Mouse (Mus musculus) T-cell, adult 2 months (primary cell): Measurements from ENCODE around the gene Pck1.
"Not testable (repeated sequence)": the region's sequence is repeated elsewhere in the genome, so short reads cannot be mapped to it uniquely, and the experiment has no call there.

Experiments
- DNase-seq: peaks from one replicate; pipeline ENCODE4 v3.0.0; 2022; ENCODE audit warnings: low spot score

Pck1 gene

DNA sequence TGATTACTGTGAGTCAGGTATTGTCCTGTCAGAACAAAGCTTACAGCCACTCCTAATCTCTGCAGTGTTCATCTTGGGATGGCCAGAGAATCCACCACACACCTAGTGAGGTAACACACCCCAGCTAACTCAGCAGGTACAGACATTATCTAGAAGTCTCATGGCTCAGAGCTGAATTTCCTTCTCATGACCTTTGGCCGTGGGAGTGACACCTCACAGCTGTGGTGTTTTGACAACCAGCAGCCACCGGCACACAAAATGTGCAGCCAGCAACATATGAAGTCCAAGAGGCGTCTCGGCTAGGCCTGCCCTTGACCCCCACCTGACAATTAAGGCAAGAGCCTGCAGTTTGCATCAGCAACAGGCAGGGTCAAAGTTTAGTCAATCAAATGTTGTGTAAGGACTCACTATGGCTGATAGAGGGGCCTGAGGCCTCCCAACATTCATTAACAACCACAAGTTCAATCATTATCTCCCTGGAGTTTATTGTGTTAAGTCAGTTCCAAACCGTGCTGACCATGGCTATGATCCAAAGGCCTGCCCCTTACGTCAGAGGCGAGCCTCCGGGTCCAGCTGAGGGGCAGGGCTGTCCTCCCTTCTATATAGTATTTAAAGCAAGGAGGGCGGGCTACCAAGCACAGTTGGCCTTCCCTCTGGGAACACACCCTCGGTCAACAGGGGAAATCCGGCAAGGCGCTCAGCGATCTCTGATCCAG lies at the start of gene Pck1:
Gene Pck1, plus strand, starts transcription at position 613 of the 716 bp plus-strand sequence.
- DNase-seq, result no peak

DNA sequence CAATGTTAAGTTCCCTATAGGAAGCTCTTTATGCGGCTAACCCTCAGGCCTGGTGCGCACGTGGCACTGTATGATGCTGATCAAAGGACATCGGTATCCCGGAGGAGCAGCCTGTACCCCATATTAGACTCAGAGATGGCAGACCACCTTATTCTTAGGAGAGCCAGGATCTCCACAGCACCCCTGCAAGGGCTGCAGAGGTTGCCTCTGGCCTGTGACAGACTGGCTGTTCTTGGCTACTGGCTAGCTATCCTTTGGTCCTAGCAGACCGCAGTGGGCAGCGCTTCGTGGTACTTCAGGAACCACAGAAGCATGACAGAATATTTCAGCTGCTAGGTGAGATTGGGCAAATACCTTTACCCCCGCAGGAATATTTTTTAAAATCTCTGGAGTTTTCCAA lies 46.4 kb upstream of the Pck1 start:
- DNase-seq, result no peak

DNA sequence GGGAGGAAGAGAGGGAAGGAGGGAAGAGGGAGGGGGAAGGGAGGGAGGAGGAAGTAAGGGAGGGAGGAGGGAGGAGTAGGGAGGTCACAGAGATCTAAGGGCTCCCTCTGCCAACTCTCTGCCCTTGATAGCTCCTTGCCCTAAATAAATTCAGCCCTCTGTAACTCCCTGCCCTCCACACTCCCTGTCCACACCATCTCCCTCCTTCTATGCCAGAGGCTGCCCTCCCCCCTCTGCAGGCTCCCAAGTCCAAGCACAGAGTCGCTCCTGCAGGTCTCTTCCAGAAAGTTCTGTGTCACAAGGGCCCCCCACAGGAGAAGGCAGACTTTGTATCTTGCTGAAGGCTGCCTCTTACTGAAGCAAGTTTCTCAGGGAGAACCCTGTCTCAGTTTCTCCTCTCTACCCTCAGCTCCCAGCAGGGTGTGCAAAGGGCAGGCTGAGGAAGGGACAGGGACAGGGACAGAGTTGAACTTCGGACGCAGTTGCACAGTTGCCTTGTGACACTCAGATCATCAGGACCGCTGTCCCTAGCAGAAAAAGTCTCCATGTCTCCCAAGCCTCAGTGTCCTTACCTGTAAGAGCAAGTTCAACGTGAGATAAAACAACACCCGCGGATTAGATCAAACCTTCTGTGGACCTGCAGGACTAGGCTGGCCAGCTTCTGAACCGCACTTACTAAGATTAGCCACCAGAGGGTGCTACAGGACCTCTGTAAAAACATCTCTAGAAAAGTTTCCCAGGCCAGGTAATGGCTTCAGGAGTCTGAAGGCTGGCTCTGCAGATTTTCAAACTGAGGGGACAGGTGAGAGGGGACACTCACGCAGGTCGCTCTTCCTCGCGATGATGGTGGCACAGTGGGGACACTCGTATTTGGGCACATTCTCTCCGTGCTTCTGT lies 45.7 kb upstream of the Pck1 start:
- peak; percentile 56 for DNase-seq

DNA sequence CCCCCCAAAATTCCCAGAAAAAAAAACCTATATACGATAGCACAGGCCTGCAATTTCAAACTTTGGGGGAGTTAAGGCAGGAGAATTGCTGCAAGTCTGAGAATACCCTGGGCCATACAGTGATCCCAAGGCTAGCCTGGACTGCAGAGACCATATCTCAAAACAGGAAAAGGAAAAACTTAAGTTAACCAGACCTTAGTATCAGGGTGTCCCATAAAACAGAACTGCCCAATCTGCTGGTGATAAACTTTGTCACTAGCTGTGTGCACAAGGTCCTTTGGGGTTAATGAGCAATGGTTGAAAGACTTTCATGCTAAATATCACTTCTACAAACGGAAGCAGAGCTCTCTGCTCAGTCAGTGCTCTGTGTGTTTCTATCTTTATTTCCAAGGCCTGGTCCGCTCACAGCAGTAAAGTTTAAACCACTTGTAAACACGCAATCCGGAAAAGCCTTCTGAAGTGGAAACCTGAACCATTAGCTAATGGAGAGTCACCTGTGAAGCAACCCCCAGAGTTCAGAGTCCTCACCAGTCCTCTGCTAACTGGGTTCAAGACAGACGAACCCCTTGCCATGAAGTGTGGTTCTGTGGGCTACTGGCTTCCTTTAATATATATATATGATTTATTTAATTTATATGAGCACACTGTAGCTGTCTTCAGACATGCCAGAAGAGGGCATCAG lies 44.2 kb upstream of the Pck1 start:
- DNase-seq, result no peak

DNA sequence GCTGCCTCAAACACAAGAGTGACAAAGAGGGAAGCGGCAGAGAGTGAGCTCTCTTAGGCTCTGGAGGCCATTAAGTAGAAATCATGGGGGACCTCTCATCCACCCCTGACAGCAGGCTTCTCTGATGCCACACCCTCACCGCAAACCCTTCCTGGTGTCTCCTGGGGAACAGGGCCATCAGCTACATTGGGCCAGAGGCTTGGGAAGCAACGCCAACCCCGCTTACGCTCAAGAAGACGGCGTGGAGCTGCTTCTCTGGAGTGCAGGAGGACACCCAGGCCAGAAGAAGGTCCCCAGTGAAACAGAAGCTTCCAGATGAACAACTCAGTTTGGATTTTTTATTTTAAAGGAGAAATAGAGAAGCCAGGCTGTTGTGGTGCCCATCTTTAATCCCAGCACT lies 43.3 kb upstream of the Pck1 start:
- no peak for DNase-seq

DNA sequence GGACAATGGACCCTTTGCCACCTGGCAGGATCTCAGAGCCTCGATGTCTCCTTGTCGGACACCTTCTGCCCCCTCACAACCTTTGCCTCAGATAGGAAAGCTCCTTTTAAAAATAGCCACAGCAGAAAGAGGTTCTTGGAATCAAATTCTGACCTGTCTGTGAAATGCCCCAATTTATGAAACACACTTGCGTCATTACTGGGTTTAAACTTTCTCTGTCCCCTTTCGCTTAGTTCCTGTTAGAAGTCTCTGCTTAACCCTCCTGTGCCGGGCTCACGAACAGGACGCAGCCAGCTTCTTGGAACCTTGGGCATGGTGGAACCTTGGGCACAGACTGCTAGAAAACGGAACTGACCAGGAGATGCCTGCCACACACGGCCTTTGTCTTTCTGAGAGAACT lies 42.3 kb upstream of the Pck1 start:
- DNase-seq, result no peak

DNA sequence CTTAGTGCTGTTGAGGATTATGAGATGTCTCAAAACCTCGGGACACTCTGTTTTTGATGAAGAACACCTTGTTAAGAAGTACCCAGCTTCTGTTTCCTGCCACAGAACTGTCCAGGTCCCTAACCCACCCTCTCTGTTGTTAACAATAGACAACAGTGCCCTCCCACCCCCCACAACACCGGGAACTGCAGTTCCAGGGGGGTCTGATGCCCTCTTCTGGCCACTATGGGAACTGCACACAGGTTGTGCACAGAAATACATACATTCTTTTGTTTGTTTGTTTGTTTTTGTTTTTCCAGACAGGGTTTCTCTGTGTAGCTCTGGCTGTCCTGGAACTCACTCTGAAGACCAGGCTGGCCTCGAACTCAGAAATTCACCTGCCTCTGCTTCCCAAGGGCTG lies 39.1 kb upstream of the Pck1 start:
- not testable (repeated sequence) for DNase-seq

DNA sequence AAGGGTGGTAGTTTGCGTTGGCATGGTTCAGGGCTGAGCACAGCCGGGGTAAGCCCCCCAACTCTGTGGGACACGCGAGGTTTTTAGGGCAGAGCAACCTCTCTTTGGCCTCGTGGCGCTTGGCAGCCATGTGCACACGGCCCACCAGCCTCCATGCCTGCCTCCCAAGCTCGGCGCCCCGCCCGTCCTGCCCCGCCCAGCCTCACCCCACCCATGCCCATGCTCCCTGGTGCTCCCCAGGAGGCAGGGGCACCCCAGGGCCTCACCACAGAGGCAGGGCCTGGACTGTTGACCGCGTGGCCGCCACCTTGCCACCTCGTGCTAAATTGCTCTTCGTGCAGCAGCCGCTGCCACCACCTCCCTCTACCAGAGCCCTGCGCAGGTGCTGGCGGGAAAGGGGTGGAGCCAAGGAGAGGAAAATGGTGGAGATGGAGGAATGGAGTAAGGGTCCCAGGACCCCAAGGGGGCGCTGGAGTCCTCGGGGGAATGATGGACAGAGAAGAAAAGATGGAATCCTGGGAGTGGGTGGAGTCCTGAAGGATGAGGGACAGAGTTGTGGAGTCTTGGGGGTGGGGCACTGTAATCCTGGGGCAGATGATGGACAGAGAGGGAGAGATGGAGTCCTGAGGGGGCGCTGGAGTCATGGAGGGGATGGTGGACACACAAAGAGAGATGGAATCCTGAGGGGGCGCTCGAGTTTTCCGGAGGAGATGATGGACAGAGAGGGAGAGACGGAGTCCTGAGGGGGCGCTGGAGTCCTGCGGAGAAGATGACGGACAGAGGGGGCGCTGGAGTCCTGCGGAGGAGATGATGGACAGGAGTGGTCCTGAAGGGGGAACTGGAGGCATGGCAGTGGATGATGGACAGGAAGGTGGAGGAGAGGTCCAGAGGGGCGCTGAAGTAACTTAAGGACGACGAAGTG lies 33.6 kb upstream of the Pck1 start, which contains the start of gene Ctcfl:
Gene Ctcfl, minus strand, starts transcription at position 503 of the 922 bp plus-strand sequence.
- no peak for DNase-seq

DNA sequence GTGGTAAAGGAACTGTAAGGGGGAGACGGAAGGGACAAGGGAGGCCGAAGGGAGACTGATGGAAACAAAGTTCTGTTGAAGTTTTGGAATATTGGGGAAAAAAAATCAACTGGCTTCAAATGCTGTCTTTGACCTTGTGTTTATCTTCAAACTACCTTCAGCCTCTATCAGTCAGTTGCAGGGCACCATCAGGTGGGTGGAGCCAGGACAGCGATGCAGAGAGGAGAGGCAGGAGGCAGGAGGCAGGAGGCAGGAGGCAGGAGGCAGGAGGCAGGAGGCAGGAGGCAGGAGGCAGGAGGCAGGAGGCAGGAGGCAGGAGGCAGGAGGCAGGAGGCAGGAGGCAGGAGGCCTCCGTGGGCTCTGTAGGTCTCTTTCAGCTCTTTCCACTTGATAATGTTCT lies 32.7 kb upstream of the Pck1 start:
- not testable (repeated sequence) for DNase-seq

DNA sequence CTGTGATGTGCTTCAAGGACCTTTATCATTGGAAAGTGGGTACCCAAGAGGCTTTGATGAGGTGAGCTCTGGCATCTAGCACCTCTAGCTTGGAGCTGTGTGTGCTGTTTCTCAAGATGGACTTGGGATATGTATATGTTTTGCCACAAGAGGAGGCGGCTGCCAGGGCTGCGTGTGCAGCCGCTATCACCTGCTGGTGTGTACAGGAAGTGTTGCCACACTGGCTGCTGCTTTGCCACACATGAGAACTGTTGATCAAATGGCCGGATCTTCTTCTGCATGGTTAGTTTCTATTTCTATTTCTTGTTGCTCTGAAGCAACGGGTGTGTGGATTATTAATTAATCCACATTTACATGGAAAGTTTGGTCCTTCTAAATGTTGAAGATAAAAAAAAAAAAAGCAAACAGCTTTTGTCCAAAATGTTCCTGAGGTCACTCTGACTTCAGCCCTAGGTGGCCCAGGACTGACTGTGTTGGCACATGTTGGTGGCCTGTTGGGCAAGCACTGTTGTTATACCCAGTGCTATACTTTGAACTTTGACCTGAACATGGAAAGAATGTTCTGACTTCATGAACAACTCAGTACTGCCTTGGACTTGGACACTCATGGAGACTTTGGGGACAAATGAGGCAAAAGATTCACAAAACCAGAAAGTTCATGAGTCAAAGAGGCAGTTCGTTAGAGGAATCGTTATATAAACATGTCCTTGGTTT lies 28.7 kb upstream of the Pck1 start:
- no peak for DNase-seq

DNA sequence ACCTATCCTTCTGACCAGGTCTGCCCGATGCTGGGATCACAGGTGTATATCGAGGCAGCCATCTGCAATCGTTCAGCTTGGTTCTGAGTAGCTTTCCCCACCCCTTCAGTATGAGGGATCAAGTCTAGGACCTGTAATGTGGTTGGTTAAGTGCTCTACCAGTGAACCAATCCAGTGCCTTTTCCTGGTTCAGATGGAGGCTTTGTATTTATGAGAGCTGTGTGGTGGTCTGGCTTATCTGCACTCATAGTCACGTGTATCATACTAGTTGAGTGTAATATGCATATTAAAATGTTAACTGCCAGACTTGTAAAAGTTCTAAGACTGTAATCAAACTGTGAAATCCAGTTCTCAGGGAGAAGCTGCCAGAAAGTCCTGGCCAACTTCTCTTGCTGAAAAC lies 26.5 kb upstream of the Pck1 start:
- DNase-seq, result no peak

DNA sequence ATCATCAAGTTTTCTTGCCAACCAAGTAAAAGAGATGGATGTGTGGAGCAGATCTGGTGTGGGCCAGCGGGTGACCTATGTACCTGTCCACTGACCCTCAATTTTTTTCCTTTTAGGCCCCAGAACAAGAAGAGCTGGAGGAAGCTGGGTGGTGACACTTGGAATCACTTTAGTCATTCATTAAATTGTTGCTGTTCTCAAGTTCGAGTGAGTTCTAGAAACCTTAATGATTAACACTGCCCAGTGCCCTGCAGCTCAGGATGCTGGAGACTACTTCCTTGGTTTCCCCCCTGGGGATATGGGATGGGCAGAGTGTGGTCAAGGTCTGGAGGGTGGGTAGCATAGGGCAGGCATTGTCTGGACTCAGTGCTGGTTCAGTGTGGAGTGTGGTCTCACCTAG lies 23.7 kb upstream of the Pck1 start:
- DNase-seq, result no peak

DNA sequence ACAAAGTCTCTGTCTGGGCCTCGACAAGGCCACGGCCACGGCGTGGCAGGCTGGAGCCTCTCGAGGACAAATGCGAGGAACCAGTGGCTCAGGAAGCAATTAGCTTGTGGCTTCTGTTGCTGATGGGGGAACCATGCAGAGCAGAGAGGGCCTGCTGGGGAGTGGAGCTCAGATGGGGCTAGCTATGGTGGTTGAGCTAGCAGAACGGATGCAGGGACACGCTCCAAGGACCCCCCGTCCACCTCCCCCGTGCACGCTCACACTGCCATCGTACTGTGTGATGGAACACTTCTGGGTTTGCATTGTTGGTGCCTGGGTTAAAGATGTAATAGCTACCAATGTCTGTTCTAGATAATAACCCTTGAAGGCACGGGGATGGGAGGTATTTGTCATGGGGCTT lies 20.6 kb upstream of the Pck1 start:
- DNase-seq, result no peak

DNA sequence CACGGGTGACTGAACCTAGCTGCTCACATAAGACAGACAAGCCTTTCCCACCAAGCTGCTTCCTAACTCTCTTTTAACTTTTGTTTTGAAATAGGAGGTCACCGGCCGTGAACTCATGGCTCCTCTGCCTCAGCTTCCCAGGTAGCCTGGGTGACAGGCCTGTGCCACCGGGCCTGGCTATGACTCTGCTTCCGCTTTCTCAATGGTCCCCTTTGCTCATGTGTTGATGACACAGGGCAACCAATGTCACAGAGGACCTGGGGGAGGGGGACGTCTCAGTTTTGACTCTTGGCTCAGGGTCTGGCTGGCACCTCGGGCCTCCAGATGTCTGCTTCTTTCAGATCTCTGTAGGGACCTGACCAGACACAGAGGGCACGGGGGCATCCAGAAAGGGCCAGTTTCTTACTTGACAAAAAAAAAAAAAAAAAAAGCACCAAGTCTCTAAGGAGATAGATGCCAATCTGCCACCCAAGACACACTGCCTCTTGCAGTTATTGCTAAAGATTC lies 20.0 kb upstream of the Pck1 start:
- DNase-seq, result no peak

DNA sequence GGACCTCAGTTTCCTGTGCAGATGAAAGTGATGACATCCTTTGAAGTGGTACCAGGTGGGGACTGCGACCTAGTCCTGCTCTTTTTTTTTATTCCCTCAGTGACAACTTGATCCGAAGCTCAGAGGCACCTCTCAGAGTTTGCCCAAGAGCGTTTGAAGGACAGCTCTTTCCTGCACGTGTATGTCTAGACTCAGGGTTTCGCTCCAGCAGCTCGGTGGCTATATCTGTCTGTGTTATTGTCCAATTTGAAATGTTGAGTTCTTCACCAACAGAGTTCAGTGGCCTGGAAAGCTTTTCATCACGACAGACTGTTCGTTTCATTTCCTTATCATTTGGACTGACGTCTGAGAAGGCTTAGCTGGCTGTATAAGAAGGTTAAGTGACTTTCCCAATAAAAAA lies 18.2 kb upstream of the Pck1 start:
- no peak for DNase-seq

DNA sequence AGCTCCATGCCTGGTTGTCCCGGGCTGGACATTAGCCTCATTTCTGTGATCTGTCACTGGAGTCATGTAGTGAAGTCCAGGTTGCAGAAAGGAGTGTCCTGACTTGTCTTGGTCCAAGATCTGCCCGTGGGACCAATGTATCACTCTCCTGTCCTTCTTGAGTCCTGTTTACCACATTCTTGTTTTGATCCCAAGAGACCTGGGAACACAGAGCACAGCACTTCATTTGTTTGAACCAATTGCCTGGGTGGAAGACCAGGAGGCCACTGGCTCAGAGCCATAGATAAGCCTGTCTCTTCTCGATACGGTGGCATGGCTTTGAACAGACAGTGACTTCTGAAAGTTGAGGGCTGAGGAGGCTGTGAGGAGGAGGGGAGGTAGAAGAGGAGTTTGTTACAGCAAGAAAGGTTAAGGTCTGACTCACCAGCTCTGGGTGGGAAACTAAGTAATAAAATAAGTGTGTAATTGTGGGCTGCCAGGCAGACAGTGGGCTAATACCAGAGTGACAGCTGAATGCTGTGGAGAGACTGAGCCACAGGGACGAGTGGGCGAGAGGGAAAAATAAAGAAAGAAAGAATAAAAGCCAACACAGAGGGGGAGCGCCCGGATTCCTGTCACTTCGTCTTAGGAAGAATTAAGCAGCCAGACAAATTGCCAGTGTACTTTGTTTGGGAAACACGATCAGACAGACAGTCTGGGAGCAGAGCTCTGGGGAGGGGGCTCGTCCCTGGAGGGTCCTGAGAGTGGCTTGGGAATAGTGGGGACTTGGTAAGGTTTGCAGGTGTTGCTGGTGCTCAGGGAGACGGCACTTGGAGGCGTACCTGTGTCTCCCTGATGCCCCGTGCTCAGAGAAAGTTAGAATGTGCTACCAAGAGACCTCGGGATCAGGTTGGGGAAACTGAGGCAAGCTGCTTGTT lies 14.3 kb upstream of the Pck1 start:
- DNase-seq, result no peak

DNA sequence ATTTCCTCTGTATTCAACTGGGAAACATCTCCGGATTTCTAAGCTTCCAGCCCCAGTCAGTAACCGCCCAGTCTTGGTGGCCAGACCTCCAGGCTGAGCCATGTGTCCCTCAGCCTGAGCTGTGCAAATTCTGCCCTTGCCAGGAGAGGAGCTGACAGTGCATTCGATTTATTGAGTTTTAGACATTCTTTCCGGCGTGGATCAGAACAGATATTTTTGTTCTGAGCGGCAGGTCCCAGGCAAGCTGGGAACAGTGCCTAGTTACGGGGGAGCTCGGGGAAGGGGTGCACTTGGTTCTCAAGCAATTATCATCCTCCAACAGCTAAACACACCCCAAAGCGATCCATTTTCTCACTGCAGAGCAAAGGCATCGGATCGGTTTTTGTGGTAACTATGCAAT lies 9.2 kb upstream of the Pck1 start:
- no peak for DNase-seq

DNA sequence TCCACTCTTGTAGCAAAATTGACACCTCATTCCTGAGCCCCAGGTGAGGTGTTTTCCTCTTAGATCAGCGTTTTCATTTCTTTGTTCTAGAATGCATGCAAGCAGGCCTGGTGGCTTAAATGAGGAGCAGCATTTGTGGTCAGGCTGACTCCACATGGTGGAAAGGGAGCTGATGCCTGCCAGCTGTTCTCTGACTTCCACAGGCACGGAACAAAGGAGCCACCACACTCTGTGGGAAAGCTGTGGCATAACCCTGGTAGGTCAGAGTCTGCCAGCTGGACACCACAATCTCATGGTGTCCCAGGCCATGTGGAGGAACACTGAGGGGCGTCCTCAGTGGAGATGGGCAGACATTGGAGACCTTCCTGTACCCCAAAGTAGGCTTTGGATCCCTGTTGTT lies 7.0 kb upstream of the Pck1 start:
- no peak for DNase-seq

DNA sequence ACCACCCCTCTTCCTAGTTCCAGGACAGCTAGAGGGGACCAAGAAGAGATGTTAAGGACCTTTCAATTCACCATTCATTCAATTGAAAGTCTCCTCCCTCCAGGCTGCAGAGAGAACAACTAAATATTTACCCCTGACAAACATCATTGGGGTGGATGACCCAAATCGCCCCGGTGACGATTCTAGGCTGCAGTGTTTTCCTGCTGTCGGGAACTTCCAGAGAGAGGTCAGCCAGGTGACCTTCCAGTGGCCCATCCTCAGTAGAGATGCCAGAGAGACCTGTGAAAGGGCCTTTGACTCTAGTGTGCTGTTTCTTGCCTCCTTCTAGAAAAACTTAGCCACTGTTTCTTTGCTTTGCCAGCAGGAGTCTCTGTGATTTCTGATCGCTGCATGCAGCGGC lies 6.1 kb upstream of the Pck1 start:
- no peak for DNase-seq

DNA sequence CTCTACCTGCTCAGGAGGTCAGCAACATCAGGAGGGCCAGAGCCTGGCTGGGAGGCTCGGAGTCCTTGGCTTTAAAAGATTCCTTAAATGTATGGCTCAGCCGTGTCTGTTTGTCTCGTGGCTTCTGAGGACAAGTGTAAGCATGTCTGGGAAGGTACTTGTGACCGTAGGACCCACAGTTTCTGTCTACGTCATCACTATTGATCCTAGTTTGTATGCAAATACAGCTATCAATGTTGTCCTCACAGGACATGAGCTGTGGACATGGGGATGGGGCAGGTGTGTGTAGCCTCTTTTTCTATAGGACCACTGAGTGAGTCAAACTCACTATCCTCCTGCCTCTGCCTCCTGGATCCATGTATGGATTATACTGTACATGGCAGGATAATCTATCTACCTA lies 4.8 kb upstream of the Pck1 start:
- DNase-seq, result no peak
